Mouse (Mus musculus) liver, embryonic 12.5 days (tissue): Measurements from ENCODE around the gene Ccnq. TPM values are rescaled to one million over a fixed set of nuclear protein-coding genes. Genes with fewer than 3 reads are reported as not detected.

Experiments
- ATAC-seq: fragments of 200-750 bp; cut with Nextera tagmentation; 2 replicates; pipeline ENCODE4 v1.8.0; 2017; ENCODE audit warnings: moderate number of reproducible peaks, mild to moderate bottlenecking, moderate library complexity
- H3K27ac ChIP-seq: fragments of 300-500 bp; sonication (generic); 2 replicates; pipeline ENCODE4 v1.5.1; 2016; ENCODE audit warnings: mild to moderate bottlenecking
- H3K27me3 ChIP-seq: fragments of 300-500 bp; sonication (generic); replicated peaks from 2 replicates; pipeline ENCODE4 v1.6.1; 2016; ENCODE audit warnings: mild to moderate bottlenecking, moderate library complexity
- H3K36me3 ChIP-seq: fragments of 300-500 bp; sonication (generic); 2 replicates; pipeline ENCODE4 v1.6.1; 2016; ENCODE audit warnings: mild to moderate bottlenecking, moderate library complexity
- H3K4me1 ChIP-seq: fragments of 300-500 bp; sonication (generic); 2 replicates; pipeline ENCODE4 v1.6.1; 2016
- H3K4me2 ChIP-seq: fragments of 300-500 bp; sonication (generic); 2 replicates; pipeline ENCODE4 v1.6.1; 2016; ENCODE audit warnings: mild to moderate bottlenecking, moderate library complexity
- H3K4me3 ChIP-seq: fragments of 300-500 bp; sonication (generic); 2 replicates; pipeline ENCODE4 v1.5.1; 2016; ENCODE audit warnings: mild to moderate bottlenecking, moderate library complexity
- H3K9ac ChIP-seq: fragments of 300-500 bp; sonication (generic); 2 replicates; pipeline ENCODE4 v1.6.1; 2016; ENCODE audit warnings: mild to moderate bottlenecking, moderate library complexity
- H3K9me3 ChIP-seq: fragments of 300-500 bp; sonication (generic); replicated peaks from 2 replicates; pipeline ENCODE4 v1.6.1; 2016; ENCODE audit warnings: mild to moderate bottlenecking, moderate library complexity
- WGBS: fragments of 180-500 bp; shearing (Covaris S2); methylation state at CpG from one replicate; pipeline ENCODE4 v1.1.7; 2016; ENCODE audit not compliant: insufficient replicate concordance; 5-methylcytosine and 5-hydroxymethylcytosine counted together
- microRNA-seq: library from miRNA; unstranded; fragments of <30 nt; microRNA quantifications from one replicate; pipeline ENCODE4, GENCODE M21; 2017
- polyA plus RNA-seq: library from polyadenylated mRNA; unstranded; fragments of >200 nt; fragmentation: Nextera tagmentation; extraction: Ambion mirVana; gene quantifications from 2 replicates; pipeline ENCODE4 v1.2.1, GENCODE M21; 2016

Ccnq gene
- polyA plus RNA-seq, 1 experiment from 2014 or later = 32.4 TPM

GRCm38 (mm10) chr11:78726366-78726765 is 25.2 kb downstream of the Ccnq start:
- Histone ChIP-seq H3K4me2 (no peak overlapping the region), H3K9ac (no peak overlapping the region), H3K27me3 (no peaks in the 10 kb centered on the region), H3K4me1 (no peaks in the 10 kb centered on the region), H3K9me3 (no peaks in the 10 kb centered on the region), H3K36me3 (no peaks in the 10 kb centered on the region), H3K27ac (no peak overlapping the region), H3K4me3 (no peak overlapping the region)
- 51% methylated on average over 3 of the region's 3 CpGs for WGBS
- no peak for ATAC-seq

- H3K4me3 ChIP-seq = no peak overlapping the region
- 65% methylated on average over 1 of the region's 1 CpGs for WGBS
- no peaks in the 10 kb centered on the region for H3K36me3 ChIP-seq
- H3K4me2 ChIP-seq = no peak overlapping the region
- no peak overlapping the region for H3K9ac ChIP-seq
- ATAC-seq = no peak
- no peaks in the 10 kb centered on the region for H3K27me3 ChIP-seq
- H3K4me1 ChIP-seq = no peaks in the 10 kb centered on the region
- H3K27ac ChIP-seq = no peak overlapping the region
- no peaks in the 10 kb centered on the region for H3K9me3 ChIP-seq
These were observed 26.7 kb downstream of the Ccnq start for GRCm38 (mm10) chr11:78724792-78725191.

GRCm38 (mm10) chr11:78721419-78721818 is 30.1 kb downstream of the Ccnq start:
- Histone ChIP-seq H3K9ac (no peak overlapping the region), H3K36me3 (no peaks in the 10 kb centered on the region), H3K4me3 (no peak overlapping the region), H3K9me3 (no peaks in the 10 kb centered on the region), H3K4me1 (no peaks in the 10 kb centered on the region), H3K4me2 (no peak overlapping the region), H3K27me3 (no peaks in the 10 kb centered on the region), H3K27ac (no peak overlapping the region)
- ATAC-seq = no peak
- 57% methylated on average over 2 of the region's 2 CpGs for WGBS

- no peak overlapping the region for H3K4me3 ChIP-seq
- H3K9me3 ChIP-seq = no peaks in the 10 kb centered on the region
- no peaks in the 10 kb centered on the region for H3K27me3 ChIP-seq
- H3K9ac ChIP-seq = no peak overlapping the region
- no peak overlapping the region for H3K4me2 ChIP-seq
- H3K4me1 ChIP-seq = 0 out of 2 replicates have a peak, but pooled peaks cover 5% of the 10 kb centered on the region
- ATAC-seq = no peak
- H3K36me3 ChIP-seq = no peaks in the 10 kb centered on the region
- H3K27ac ChIP-seq = no peak overlapping the region
- WGBS = 62% methylated on average over 4 of the region's 4 CpGs
These were observed 33.9 kb downstream of the Ccnq start for GRCm38 (mm10) chr11:78717655-78718054.

GRCm38 (mm10) chr11:78708642-78709041 is 42.9 kb downstream of the Ccnq start:
- Histone ChIP-seq H3K9me3 (no peaks in the 10 kb centered on the region), H3K4me1 (peaks cover under 1% of the 10 kb centered on the region; the same call in 1 of the 2 replicates), H3K36me3 (no peaks in the 10 kb centered on the region), H3K27me3 (no peaks in the 10 kb centered on the region), H3K9ac (no peak overlapping the region), H3K4me2 (no peak overlapping the region), H3K27ac (no peak overlapping the region), H3K4me3 (no peak overlapping the region)
- no peak for ATAC-seq
- 61% methylated on average over 2 of the region's 2 CpGs for WGBS

- Histone ChIP-seq H3K9me3 (no peaks in the 10 kb centered on the region), H3K4me1 (no peaks in the 10 kb centered on the region; the same call in 1 of the 2 replicates), H3K27ac (no peak overlapping the region), H3K4me2 (no peak overlapping the region), H3K4me3 (no peak overlapping the region), H3K27me3 (peaks cover 10% of the 10 kb centered on the region), H3K9ac (no peak overlapping the region), H3K36me3 (no peaks in the 10 kb centered on the region)
- no peak for ATAC-seq
These were observed 45.5 kb downstream of the Ccnq start for GRCm38 (mm10) chr11:78706026-78706425.

- H3K4me2 ChIP-seq = no peak overlapping the region
- ATAC-seq = no peak
- H3K27ac ChIP-seq = no peak overlapping the region
- H3K4me1 ChIP-seq = no peaks in the 10 kb centered on the region; the same call in 1 of the 2 replicates
- WGBS = 58% methylated on average over 5 of the region's 5 CpGs
- H3K4me3 ChIP-seq = no peak overlapping the region
- peaks cover 16% of the 10 kb centered on the region for H3K27me3 ChIP-seq
- H3K9ac ChIP-seq = no peak overlapping the region
- no peaks in the 10 kb centered on the region for H3K9me3 ChIP-seq
- no peaks in the 10 kb centered on the region for H3K36me3 ChIP-seq
These were observed 48.4 kb downstream of the Ccnq start for GRCm38 (mm10) chr11:78703085-78703484.

- Histone ChIP-seq H3K9ac (no peak overlapping the region), H3K4me1 (no peaks in the 10 kb centered on the region; the same call in 1 of the 2 replicates), H3K4me3 (no peak overlapping the region), H3K9me3 (no peaks in the 10 kb centered on the region), H3K27me3 (peaks cover 16% of the 10 kb centered on the region), H3K27ac (no peak overlapping the region), H3K4me2 (no peak overlapping the region), H3K36me3 (no peaks in the 10 kb centered on the region)
- no peak for ATAC-seq
- WGBS = 47% methylated on average over 3 of the region's 3 CpGs
These were observed 49.2 kb downstream of the Ccnq start for GRCm38 (mm10) chr11:78702319-78702718.

Small RNA genes within 50 kb of the gene (microRNA-seq; reads per million reads assigned to microRNA genes)
- gene Gm23840 = not detected

Other genes with a start within 250 kb of the Ccnq start
- 0.12 TPM in 1 of 2 replicates, not detected in the other for gene Sebox, start 248.3 kb downstream of the Ccnq start, polyA plus RNA-seq
- 40.6 and 41.7 TPM in 2 replicates for gene Tmem199, start 239.6 kb downstream of the Ccnq start, polyA plus RNA-seq
- gene Poldip2, start 239.5 kb downstream of the Ccnq start, polyA plus RNA-seq = 96.0 and 96.7 TPM in 2 replicates
- 22.3 and 22.6 TPM in 2 replicates for gene Tnfaip1, start 215.4 kb downstream of the Ccnq start, polyA plus RNA-seq
- 81.7 and 84.7 TPM in 2 replicates for gene Ift20, start 215.4 kb downstream of the Ccnq start, polyA plus RNA-seq
- 111 and 128 TPM in 2 replicates for gene Tmem97, start 201.0 kb downstream of the Ccnq start, polyA plus RNA-seq
- gene Nlk, start 54.4 kb downstream of the Ccnq start, polyA plus RNA-seq = 7.6 and 8.6 TPM in 2 replicates
- 22.5 and 28.1 TPM in 2 replicates for gene Lyrm9, start 74.9 kb upstream of the Ccnq start, polyA plus RNA-seq
- 0.07 and 0.13 TPM in 2 replicates for gene Nos2, start 169.1 kb upstream of the Ccnq start, polyA plus RNA-seq
- 40.8 and 45.7 TPM in 2 replicates for gene Lgals9, start 233.2 kb upstream of the Ccnq start, polyA plus RNA-seq